8 mouse cellular contexts compared by ENCODE assay signal in the genomic region with DNA sequence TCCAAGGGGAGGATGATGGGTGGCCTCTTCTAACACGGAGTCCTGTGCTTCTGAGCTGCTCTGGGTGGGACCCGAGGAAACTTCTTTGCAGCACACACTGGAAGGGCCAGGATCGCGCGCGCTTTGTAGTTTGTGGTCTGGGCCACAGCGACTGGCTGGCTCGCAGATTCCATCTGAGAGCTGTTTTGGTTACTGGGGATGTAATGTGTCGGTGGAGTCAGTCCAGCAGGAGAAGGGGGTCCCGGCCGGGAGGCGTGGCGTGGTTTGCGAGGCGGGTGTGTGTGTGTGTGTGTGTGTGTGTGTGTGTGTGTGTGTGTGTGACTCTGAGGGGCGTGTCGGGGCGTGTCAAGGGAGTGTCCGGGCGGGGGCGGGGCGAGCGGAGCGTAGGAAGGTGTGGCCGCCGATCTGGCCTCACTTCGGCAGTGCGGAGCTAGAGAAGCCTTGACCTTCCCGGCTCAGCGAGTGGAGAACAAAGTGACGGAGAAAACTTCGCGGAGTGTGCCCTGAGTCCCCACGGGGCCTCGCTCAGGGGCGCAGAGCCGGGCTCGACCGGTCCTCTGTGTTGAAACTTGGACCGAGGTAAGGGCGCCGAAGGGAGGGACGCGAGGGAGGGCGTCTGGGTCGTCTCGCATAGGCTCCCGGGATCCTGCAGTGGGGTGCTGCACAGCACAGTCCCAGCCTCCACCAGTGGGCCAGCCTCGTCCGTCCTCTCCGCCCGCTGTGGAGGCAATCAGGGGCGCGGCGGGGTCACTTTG. TPM values are rescaled to one million over a fixed set of nuclear protein-coding genes. Genes with fewer than 3 reads are reported as not detected.
DNase-seq lines count a peak whose midpoint lies in the region; ATAC-seq and TF ChIP-seq lines count a peak whose summit lies in the region.

A gene (plus strand): TSS at position 426 of the 755 bp plus-strand sequence.

- intact Hi-C loops in left cerebral cortex, adult 2 months (cut with DNase I), result no loop called here

- peak; percentile 85 for ATAC-seq in heart, embryonic 12.5 days (ENCODE audit: insufficient number of reproducible peaks, low FRiP score)
- ATAC-seq in kidney, embryonic 16.5 days (ENCODE audit: low FRiP score, low TSS enrichment), result peak; percentile 92
- ATAC-seq in neural tube, embryonic 14.5 days (ENCODE audit: low read depth), result peak; percentile 88

- no peak for DNase-seq in left cerebral cortex, adult 2 months (ENCODE audit: extremely low spot score in 1 of 2, low spot score in 2 of 2)
- no peak for DNase-seq in left cerebral cortex, adult 9 months (ENCODE audit: low spot score in 2 of 2)
- peak; percentile 85 for DNase-seq in embryo, embryonic 11 days
- peak; percentile 28 to 46 for DNase-seq in lung, adult 18-20 months
- DNase-seq in yolk sac, embryonic 10.5 days (ENCODE audit: low spot score), result peak; percentile 75

- H3K4me3 ChIP-seq in left cerebral cortex, adult 2 months, result peak within 1 kb of the TSS; percentile 51
- peak within 1 kb of the TSS; percentile 66 for H3K4me3 ChIP-seq in heart, embryonic 12.5 days
- H3K4me3 ChIP-seq in kidney, embryonic 16.5 days (ENCODE audit: low read length), result peak within 1 kb of the TSS; percentile 54
- H3K4me3 ChIP-seq in neural tube, embryonic 14.5 days (ENCODE audit: low read depth, low read length), result peak within 1 kb of the TSS; percentile 43

- no peaks in the 10 kb centered on the region for H3K9me3 ChIP-seq in heart, embryonic 12.5 days (replicated peaks)
- no peaks in the 10 kb centered on the region for H3K9me3 ChIP-seq in kidney, embryonic 16.5 days (ENCODE audit: low read length)
- H3K9me3 ChIP-seq in neural tube, embryonic 14.5 days (ENCODE audit: control insufficient read depth, low read length), result no peaks in the 10 kb centered on the region

- H3K9ac ChIP-seq in heart, embryonic 12.5 days, result peak within 1 kb of the TSS; percentile 73
- peak within 1 kb of the TSS; percentile 58 for H3K9ac ChIP-seq in kidney, embryonic 16.5 days (replicated peaks; ENCODE audit: low read length)
- peak within 1 kb of the TSS; percentile 53 for H3K9ac ChIP-seq in neural tube, embryonic 14.5 days (replicated peaks; ENCODE audit: low read depth, low read length)

- H3K36me3 ChIP-seq in heart, embryonic 12.5 days, result no peaks in the 10 kb centered on the region
- no peaks in the 10 kb centered on the region for H3K36me3 ChIP-seq in kidney, embryonic 16.5 days (ENCODE audit: insufficient read depth, low read length)
- no peaks in the 10 kb centered on the region for H3K36me3 ChIP-seq in neural tube, embryonic 14.5 days (ENCODE audit: control insufficient read depth, insufficient read depth, low read length)

- H3K27me3 ChIP-seq in heart, embryonic 12.5 days (replicated peaks), result 0 out of 2 replicates have a peak, but pooled peaks cover 5% of the 10 kb centered on the region
- 0 out of 2 replicates have a peak, but pooled peaks cover 6% of the 10 kb centered on the region for H3K27me3 ChIP-seq in kidney, embryonic 16.5 days (ENCODE audit: insufficient read depth, low read length)
- peaks cover 3% of the 10 kb centered on the region; the same call in 1 of the 2 replicates for H3K27me3 ChIP-seq in neural tube, embryonic 14.5 days (ENCODE audit: control insufficient read depth, insufficient read depth, low read length)

- WGBS in heart, embryonic 12.5 days, result under 1% methylated on average over 50 of the region's 55 CpGs
- WGBS in kidney, embryonic 16.5 days, result under 1% methylated on average over 53 of the region's 55 CpGs
- under 1% methylated on average over 42 of the region's 55 CpGs for WGBS in neural tube, embryonic 14.5 days

- peak within 1 kb of the TSS; percentile 96 for H3K4me2 ChIP-seq in heart, embryonic 12.5 days
- H3K4me2 ChIP-seq in kidney, embryonic 16.5 days (replicated peaks; ENCODE audit: low read depth, low read length), result peak within 1 kb of the TSS; percentile 78
- peak within 1 kb of the TSS; percentile 62 for H3K4me2 ChIP-seq in neural tube, embryonic 14.5 days (ENCODE audit: low read depth, low read length)

- 0 out of 2 replicates have a peak, but pooled peaks cover 3% of the 10 kb centered on the region for H3K4me1 ChIP-seq in heart, embryonic 12.5 days (replicated peaks)
- H3K4me1 ChIP-seq in kidney, embryonic 16.5 days (ENCODE audit: insufficient read depth, low read length), result peaks cover 8% of the 10 kb centered on the region
- H3K4me1 ChIP-seq in neural tube, embryonic 14.5 days (ENCODE audit: control insufficient read depth, insufficient read depth, low read length), result peaks cover 3% of the 10 kb centered on the region; the same call in 1 of the 2 replicates

- TF ChIP-seq CTCF in left cerebral cortex, adult 2 months (IDR thresholded peaks at IDR 0.05), result no peak

- no peak within 1 kb of the TSS for H3K27ac ChIP-seq in left cerebral cortex, adult 2 months
- no peak within 1 kb of the TSS for H3K27ac ChIP-seq in heart, embryonic 12.5 days (ENCODE audit: poor library complexity, severe bottlenecking)
- no peak within 1 kb of the TSS for H3K27ac ChIP-seq in kidney, embryonic 16.5 days (ENCODE audit: low read length)
- peak within 1 kb of the TSS; percentile 28; the same call in 1 of the 2 replicates for H3K27ac ChIP-seq in neural tube, embryonic 14.5 days (ENCODE audit: low read depth, low read length)

RNA-seq across cellular contexts. Expression of the gene that starts here (rescaled TPM):
- 10 to 100 TPM; 80.1 to 82.9 TPM for total RNA-seq in left cerebral cortex, adult 2 months (2021)
- polyA plus RNA-seq in heart, embryonic 12.5 days (2016; fragmentation: Nextera tagmentation; extraction: Ambion mirVana), result 4.4 and 5.6 TPM in 2 replicates
- polyA plus RNA-seq in kidney, embryonic 16.5 days (2015; fragmentation: Nextera tagmentation; extraction: Ambion mirVana), result 5.0 and 5.5 TPM in 2 replicates
- polyA plus RNA-seq in neural tube, embryonic 14.5 days (2014; fragmentation: Nextera tagmentation; extraction: Ambion mirVana), result 7.8 and 9.3 TPM in 2 replicates

Comparison
In these comparisons a context has a peak if more than half of its experiments do, and no peak if none do; other contexts are left out.
1. DNase-seq: peak in embryo, embryonic 11 days (single experiment), lung, adult 18-20 months (2 of 2) and yolk sac, embryonic 10.5 days (single experiment); none in left cerebral cortex, adult 2 months (0 of 2) and left cerebral cortex, adult 9 months (0 of 2).
2. Peak in every context shown above with its lines, with median percentiles within 50 percentile points of each other: H3K4me3 ChIP-seq, ATAC-seq, H3K4me2 ChIP-seq and H3K9ac ChIP-seq.